Mouse (Mus musculus) thymus, adult 2 months (tissue): ENCODE data around the gene Scd2.

Source experiments
- CTCF ChIP-seq: fragments of 200-500 bp; IDR thresholded peaks from 2 replicates; pipeline ENCODE4 v1.5.1; 2012; ENCODE audit warnings: mild to moderate bottlenecking, control low read depth, low read length, moderate library complexity, borderline replicate concordance; ENCODE audit not compliant: control insufficient read depth, poor library complexity, insufficient read depth; ENCODE audit errors: extremely low read depth
- POLR2A ChIP-seq: fragments of 200-500 bp; IDR thresholded peaks from 2 replicates; pipeline ENCODE4 v1.6.1; 2012; ENCODE audit warnings: mild to moderate bottlenecking, low read length, control low read depth, moderate library complexity; ENCODE audit not compliant: control insufficient read depth, poor library complexity, insufficient read depth; ENCODE audit errors: extremely low read depth

GRCm38 (mm10) chr19:44301671-44302305, 8.3 kb downstream of the Scd2 start:
- TF ChIP-seq CTCF = no peak
- no peak for TF ChIP-seq POLR2A
